Mouse (Mus musculus) left cerebral cortex, adult 2 months (tissue): ENCODE results near the gene Jmjd1c. TPM values are rescaled to one million over a fixed set of nuclear protein-coding genes. Genes with fewer than 3 reads are reported as not detected.
A peak's percentile ranks its signal among the peaks of the same experiment; 100 is the strongest.
"Not testable (repeated sequence)": the region's sequence is repeated elsewhere in the genome, so short reads cannot be mapped to it uniquely, and the experiment has no call there.

Experiments
- DNase-seq, 2 experiments: peaks; one replicate each; pipeline ENCODE4 v3.0.0; 2021 to 2022; ENCODE audit warnings: low spot score in 2 of 2, mixed read lengths in 1 of 2; ENCODE audit errors: extremely low spot score in 1 of 2
- H3K27ac ChIP-seq: fragments of 200-600 bp; 2 replicates; pipeline ENCODE4 v1.8.1; 2022
- H3K4me3 ChIP-seq: fragments of 200-600 bp; 2 replicates; pipeline ENCODE4 v1.8.1; 2022
- CTCF ChIP-seq: fragments of 200-600 bp; IDR thresholded peaks from 2 replicates; pipeline ENCODE4 v1.8.1; 2022; ENCODE audit warnings: antibody characterized with exemption, mild to moderate bottlenecking, moderate library complexity
- intact Hi-C: fragments of 180-260 bp; cut with DNase I; formaldehyde crosslinking; loops from one replicate; pipeline ENCODE4 v1.15.1; 2025
- total RNA-seq, 2 experiments: library from RNA; stranded (reverse); gene quantifications; 2 replicates each; pipeline ENCODE4 v1.2.3; 2021

Jmjd1c gene
- total RNA-seq, 2 experiments from 2014 or later: 86.3 to 102 TPM

DNA sequence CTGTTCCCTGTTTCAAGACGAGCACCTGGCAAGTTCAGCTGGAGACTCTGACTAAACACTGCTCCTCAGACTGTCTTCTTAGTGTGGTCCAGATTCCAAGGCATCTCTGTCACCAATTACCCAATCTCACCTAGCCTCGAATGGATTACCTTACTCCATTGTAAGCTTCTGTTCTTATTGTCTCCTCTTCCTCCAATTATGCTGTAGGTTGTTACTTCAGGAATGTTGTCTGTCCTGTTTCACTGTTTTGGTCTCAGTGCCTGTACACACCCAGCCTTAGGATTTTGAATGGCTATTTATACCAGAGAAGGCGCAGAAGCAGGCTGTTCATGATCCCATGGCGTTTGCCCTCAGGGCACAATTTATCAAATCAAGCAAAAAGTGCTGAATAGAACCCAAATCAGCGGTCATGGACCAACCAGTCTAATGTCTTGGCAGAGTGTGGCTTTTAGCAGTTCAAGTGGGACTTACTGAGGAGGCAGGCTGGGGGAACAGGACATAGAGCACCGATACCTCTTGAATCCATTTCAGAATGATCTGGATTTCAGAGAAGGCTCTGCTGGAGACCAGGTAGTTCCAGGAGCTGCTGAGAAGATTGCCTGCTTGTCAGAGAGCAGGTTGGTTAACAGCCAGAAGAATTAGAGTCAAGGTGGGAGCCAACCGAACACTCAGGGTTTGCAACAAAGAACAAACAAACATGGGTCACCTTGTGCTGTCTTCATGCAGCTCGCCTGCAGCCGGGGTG lies 11.3 kb downstream of the Jmjd1c start:
- no peak for TF ChIP-seq CTCF
- DNase-seq: no peak
- intact Hi-C loops: no loop called here
- Histone ChIP-seq H3K27ac (no peak overlapping the region), H3K4me3 (no peak overlapping the region)

DNA sequence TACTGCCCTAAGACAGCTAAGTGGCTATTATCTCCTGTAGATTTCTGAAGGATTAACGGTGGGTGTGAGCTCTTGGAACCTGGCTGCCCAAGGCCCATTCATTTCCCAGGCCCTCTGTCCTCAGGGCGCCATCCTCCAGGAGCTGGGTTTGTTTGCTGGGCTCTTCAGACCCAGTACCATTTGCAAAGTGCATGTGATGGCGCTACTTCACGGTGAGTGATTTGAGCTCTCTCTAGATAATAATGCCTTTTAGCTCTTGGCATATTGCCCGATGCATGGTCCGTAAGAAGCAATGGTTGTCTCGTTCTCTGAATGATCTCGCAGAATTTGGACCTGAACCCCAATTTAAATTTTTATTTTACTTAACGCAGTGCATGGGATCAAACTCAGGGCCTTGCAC lies 12.2 kb downstream of the Jmjd1c start:
- DNase-seq: no peak
- intact Hi-C loops: no loop called here
- no peak for TF ChIP-seq CTCF
- Histone ChIP-seq H3K4me3 (no peak overlapping the region), H3K27ac (no peak overlapping the region)

DNA sequence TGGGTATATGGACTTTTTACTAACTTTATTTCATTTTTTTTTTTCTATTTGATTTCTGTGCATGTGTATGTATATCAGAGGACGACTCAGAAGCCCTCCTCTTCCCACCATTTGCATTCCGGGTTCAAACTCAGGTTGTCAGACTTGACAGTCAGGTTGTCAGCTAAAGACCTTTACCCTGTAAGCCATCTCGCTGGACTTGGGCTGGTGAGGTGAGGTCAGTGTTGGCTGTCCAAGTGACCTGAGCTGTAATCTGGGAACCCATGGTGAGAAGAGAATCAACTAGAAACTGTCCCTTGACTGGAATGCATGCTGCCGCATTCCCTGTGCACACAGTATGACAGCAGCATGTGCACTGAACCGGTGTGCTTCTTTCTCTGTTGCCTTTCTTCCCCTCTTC lies 13.7 kb downstream of the Jmjd1c start:
- TF ChIP-seq CTCF: no peak
- intact Hi-C loops: no loop called here
- no peak for DNase-seq
- no peak overlapping the region for H3K27ac ChIP-seq
- H3K4me3 ChIP-seq: no peak overlapping the region

DNA sequence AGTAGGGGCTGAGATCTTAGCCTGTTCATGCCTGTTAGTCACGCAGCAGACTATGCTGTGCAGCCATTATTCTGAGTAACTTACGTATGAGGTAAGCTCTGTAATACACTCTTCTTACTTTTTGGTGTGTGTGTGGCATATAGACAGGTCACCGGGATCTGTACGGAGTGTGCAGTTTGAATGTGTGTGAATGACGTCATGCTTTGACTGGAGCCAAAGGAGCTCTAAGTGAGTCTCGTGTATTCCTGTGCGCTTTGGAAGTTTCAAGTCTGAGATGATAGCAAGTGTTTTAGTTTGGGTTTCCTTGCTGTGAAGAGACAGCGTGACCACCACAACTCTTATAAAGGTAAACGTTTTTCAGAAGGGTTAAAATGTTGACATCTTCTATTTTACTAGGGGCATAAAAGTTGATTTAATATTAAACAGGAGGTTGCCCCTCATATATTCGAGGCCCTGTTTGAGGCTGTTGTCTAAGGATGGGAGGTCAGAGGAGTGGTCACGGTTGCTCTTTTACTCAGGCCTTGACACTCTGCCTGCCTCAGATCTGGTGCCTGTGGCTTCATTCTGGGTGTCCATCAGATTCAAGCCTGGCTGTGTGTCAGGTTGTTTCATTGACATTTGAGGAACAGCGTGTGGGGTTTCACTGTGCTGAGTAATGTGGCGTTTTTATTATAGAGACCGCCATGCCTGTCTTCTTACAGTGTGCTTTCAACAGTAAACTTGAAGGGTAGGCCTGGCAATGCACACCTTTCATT lies 15.3 kb downstream of the Jmjd1c start:
- Histone ChIP-seq H3K27ac (no peak overlapping the region), H3K4me3 (no peak overlapping the region)
- DNase-seq: no peak
- no peak for TF ChIP-seq CTCF
- intact Hi-C loops: no loop called here

DNA sequence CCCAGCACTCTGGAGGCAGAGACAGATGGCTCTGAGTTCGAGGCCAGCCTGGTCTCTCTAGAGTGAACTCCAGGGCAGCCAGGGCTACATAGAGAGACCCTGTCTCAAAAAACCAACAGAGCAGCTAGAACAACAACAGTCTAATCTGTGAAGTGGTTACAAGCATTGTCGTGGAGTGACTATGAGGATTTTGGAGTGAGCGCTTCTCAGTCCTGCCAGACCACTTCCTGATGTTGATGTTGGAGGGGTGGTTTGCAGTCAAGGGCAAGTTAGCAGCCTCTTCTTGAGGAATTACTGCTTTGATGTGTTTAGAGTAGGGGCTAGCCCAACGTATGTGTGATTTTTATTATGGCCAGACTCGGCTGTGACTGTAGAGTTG lies 15.9 kb downstream of the Jmjd1c start:
- intact Hi-C loops: no loop called here
- no peak overlapping the region for H3K27ac ChIP-seq
- no peak for DNase-seq
- no peak overlapping the region for H3K4me3 ChIP-seq
- TF ChIP-seq CTCF: no peak

DNA sequence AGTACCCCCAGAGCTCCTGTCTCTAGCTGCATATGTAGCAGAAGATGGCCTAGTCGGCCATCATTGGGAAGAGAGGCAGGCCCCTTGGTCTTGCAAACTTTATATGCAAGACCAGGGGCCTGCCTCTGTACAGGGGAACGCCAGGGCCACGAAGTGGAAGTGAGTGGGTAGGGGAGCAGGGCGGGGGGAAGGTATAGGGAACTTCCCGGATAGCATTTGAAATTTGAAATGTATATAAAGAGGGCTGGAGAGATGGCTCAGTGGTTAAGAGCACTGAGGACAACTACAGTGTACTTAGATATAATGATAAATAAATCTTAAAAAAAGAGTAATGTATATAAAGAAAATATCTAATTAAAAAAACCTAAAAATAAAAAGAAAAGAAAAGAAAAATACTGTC lies 17.0 kb downstream of the Jmjd1c start:
- intact Hi-C loops, H3K27ac ChIP-seq, H3K4me3 ChIP-seq, DNase-seq: not testable (repeated sequence)

DNA sequence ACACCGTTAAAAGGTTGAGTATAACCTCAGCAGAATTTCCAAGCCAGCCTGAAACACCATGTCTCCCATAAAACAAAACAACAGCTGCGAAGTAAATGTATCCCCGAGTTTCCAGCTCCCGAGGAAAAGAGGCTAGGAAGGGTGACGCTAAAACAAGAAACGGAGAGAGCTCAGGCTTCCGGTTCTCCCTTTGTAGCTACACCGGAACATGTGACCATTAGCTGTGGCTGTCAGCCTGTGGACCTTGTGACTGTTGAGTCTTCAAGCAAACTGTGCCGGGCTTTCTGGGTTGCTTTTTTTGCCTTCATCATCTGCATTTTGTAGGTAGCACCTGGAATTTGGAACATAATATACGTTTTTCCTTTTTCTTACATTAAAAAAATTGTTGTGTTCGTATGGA lies 17.9 kb downstream of the Jmjd1c start:
- no peak overlapping the region for H3K4me3 ChIP-seq
- DNase-seq: no peak
- TF ChIP-seq CTCF: no peak
- 0 out of 2 replicates have a peak overlapping the region, but pooled peaks have one; percentile 19 for H3K27ac ChIP-seq
- intact Hi-C loops: no loop called here

DNA sequence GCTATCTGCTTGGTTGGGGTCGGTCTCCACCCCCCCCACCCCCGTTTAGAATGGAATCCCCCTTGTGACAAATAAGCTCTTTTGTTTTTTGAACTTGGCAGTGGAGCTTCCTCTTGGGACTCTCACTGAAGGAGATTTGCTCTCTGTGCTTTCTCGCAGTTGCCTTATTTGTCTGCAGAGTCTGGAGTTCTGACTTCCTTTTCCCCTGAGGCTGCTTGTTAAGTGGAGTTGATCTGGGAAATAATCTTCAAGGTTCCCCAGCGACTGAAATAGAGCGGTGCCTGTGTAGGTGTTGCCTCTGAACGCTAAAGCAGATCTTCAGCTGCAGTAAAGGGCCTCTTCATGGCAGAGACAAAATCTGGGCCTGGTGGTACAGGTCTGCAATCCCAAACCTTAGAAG lies 19.2 kb downstream of the Jmjd1c start:
- no peak for TF ChIP-seq CTCF
- DNase-seq: no peak
- peak overlapping the region; percentile 53 for H3K27ac ChIP-seq
- H3K4me3 ChIP-seq: no peak overlapping the region
- intact Hi-C loops: no loop called here

DNA sequence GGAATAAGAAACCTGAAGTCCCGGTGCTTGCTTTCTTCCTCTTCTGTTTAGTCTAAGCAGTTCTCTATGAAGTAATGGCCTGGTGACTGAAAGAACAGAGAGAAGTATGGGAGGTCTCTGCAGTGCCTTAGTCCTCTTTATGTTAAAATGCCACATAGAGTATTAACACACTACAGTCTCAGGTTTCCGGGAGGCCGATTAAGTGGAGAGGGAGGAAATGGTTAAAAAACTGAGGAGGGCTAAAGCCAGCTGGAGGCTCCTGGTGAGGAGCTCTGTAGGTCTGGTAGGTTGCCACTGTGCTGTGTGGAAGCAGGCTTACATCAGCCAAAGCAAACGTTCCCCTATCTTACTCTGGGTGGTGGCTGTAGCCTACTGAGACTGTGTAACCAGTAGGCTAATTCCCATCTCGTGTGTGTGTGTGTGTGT lies 19.8 kb downstream of the Jmjd1c start:
- DNase-seq: no peak
- H3K27ac ChIP-seq: no peak overlapping the region
- intact Hi-C loops: no loop called here
- TF ChIP-seq CTCF: no peak
- H3K4me3 ChIP-seq: no peak overlapping the region

DNA sequence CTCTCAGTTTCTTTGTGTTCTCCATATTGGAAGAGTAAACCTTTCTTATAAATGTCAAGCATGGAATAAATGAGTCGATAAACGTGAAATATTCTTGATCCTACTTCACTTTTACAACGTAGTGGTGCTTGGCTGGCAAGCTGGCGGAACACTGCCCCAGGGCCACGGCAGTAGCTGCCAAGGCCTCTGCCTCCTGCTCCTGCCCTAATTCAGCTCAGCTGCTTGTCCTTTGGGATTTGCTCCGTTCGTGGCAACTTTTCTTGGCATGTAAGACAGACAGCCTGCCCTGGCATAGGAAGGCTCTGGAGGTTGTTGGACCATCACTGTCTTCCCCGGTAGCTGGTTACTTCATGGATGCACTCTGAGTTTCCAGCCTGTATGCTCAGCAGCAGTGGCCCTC lies 20.3 kb downstream of the Jmjd1c start:
- H3K27ac ChIP-seq: peak overlapping the region; percentile 12; the same call in 1 of the 2 replicates
- DNase-seq: no peak

DNA sequence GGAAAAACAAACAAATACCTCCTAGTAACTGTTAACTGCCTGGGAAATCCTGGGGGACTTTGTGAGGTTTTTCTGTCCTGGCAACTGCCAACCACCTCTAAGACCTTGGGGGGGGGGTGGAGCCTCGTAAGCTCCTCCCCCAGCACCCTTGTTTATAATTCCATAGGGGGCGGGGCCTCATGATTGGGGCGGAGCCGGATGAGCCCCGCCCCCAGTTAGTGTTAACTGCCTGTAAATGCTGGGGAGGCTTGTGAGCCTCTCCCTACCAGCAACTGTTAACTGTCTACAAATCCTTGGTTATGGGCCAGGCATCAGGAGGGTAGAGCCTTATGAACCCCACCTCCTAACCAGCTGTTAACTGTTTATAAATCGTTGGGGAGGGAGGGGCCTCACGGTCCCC lies 23.4 kb downstream of the Jmjd1c start:
- Histone ChIP-seq H3K27ac (no peak overlapping the region), H3K4me3 (no peak overlapping the region)
- DNase-seq: no peak
- TF ChIP-seq CTCF: no peak
- intact Hi-C loops: no loop called here

More for the DNA sequence above, 20.3 kb downstream of the Jmjd1c start:
- no peak overlapping the region for H3K4me3 ChIP-seq
- intact Hi-C loops: no loop called here
- no peak for TF ChIP-seq CTCF

DNA sequence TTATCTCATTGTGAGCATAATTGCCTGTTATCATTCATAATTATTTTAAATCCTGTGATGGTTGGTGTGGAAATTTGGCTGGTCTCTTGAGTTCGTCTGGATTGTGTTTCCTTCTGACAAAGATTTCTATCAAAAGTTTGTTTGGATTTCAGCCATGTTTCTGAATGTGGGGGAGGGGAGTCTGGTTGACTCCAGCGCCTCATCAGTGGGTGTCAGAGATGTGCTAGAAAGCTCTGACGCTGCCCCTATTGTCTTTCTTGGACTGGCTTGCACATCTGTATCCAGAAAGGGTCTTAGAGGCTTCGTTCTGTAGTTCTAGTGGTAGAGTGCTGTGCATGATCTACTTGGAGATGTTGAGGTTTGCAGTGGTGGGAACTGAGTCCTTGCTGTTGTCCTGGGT lies 24.3 kb downstream of the Jmjd1c start:
- Histone ChIP-seq H3K27ac (no peak overlapping the region), H3K4me3 (no peak overlapping the region)
- TF ChIP-seq CTCF: no peak
- no peak for DNase-seq
- intact Hi-C loops: no loop called here

DNA sequence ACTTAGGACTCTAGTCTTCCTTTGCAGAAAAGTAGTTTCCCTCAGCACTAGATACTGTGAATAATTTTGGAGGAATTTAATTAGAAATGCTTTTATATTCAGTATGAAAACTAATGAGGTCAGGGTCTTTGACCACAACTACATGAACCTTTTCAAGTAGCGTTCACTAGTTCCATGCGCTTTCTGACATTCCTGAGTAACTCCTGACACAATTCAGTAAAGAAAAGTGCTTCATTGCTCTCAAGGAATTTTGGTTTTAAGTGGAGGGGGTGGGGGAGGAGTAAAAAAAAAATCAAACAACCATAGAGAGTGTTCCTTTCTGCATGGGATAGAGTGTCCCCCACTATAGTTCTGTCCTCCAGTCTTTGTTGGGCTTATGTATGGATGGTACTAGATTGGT lies 24.7 kb downstream of the Jmjd1c start:
- intact Hi-C loops: no loop called here
- no peak for TF ChIP-seq CTCF
- H3K4me3 ChIP-seq: no peak overlapping the region
- DNase-seq: no peak
- H3K27ac ChIP-seq: no peak overlapping the region
